Mouse (Mus musculus): ENCODE data around the gene Igtp. TPM values are rescaled to one million over a fixed set of nuclear protein-coding genes. Genes with fewer than 3 reads are reported as not detected.
"Not testable (repeated sequence)": the region's sequence is repeated elsewhere in the genome, so short reads cannot be mapped to it uniquely, and the experiment has no call there.

Gene Igtp
- 10 to 100 TPM in 1 of 2 experiments, 1 to 10 TPM in 1; 6.7 to 13.8 TPM for total RNA-seq (2021)
- long read RNA-seq, experiment 1, transcript Igtp-201 (3 exons, 2,022 nt): major isoform, 13 of 16 reads
- long read RNA-seq, experiment 1, partial matches to known transcripts: 0 of 16 reads
- long read RNA-seq, experiment 1, other reads (novel, unspliced or antisense): 0 of 16 reads
- long read RNA-seq, experiment 2, transcript Igtp-201 (3 exons, 2,022 nt): major isoform, 12 of 12 reads
- long read RNA-seq, experiment 2, partial matches to known transcripts: 0 of 12 reads
- long read RNA-seq, experiment 2, other reads (novel, unspliced or antisense): 0 of 12 reads

DNA sequence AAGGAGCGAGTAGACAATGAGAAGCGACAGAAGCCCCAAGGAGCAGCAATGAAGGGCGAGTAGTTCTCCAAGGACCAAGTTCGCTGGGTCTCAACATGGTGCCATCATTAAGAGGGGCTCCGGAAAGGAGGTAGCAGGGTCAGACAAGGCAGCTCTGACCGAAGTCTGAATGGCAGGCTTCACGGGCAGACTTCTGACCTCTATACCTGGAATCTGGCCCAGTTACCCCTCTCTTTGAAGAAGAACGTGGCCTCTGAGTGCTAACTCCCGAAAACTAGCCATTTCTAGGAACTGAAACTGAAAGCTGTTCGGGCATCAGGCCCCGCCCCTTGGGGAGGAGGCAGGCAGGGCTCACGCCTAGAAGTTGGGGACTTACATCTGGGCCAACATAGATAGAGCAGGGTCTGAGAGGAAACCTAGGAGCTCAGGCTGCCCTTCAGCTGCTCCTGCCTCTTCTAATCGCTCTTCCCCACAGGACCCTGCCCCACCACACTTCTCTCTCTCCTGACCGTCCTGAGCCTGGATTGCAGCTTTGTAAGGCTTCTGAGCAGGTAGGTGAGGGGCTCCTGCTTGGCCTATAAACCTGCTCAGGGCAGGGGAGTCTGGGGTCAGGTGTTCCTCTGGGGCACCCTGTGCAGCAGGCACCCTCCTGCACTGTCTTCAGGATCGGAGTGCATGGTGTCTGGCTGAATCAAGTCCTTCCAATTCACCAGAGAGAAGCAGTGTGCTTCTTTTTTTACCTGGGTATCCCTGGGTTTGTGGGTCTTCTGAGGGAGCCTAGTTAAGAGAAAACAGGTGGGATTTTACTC is at the start of gene Igtp, which contains the start of gene Irgm2:
Gene Igtp (plus strand): TSS at position 328 of the 809 bp plus-strand sequence.
Gene Irgm2 (plus strand): TSS at position 390 of the 809 bp plus-strand sequence.
- DNase-seq (ENCODE audit: low spot score): peak; percentile 84

DNA sequence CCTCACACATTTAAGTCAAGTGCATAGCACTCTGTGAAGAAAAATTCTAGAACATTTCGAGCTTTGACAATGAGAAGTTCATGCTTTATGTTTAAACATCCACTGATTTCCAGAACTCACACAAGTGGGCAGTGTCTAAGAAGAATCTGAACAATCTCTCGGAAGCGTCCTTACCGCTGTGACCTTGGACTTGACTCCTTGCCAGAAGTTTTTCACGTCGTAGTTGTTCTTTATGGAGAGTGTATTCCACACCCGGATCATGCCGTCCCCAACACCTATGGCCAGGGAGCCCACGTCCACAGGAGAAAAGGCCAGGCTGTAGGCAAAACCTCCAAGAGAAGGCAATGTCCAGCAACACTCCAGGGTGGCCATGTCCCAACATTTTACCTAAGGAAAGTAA is 43.9 kb upstream of the Igtp start:
- DNase-seq (ENCODE audit: low spot score): no peak

DNA sequence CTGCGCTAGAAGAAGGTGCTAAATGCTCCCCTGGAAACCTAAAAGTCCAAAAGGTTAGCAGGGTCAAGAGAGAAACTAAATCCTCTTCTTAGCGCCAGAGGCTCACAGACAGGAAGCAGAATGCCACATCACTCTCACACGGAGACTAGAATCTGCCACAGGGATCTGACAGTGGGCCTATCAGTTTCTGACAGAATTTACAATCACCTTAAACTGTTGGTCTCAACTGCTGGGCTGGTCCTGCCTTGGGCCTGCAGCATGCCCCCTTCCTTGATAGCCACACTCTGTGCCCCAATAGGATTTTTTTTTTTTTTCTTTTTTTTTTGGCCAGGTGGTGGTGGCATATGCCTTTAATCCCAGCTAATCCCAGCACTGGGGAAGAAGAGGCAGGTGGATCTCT is 42.5 kb upstream of the Igtp start:
- no peak for DNase-seq (ENCODE audit: low spot score)

DNA sequence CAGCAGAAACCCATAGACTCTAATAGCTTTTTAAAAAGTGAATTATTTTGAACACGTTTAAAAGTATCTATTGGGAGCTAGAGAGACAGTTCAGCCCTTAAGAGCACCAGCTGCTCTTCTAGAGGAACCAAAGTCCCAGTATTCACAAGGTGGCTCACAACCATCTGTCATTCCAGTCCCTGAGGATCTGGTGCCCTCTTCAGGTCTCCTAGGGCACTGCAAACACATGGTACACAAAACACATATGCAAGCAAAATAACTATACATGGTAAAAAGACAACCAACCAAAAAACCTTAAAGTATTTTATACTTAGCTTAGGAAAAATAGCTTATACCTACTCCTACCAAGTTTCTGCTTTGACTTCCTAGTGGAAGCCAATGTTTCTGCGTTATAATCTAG is 34.3 kb upstream of the Igtp start:
- DNase-seq (ENCODE audit: low spot score): no peak

- no peak for DNase-seq (ENCODE audit: low spot score)
Observed at GRCm38 (mm10) chr11:58167822-58168166, 31.6 kb upstream of the Igtp start.

DNA sequence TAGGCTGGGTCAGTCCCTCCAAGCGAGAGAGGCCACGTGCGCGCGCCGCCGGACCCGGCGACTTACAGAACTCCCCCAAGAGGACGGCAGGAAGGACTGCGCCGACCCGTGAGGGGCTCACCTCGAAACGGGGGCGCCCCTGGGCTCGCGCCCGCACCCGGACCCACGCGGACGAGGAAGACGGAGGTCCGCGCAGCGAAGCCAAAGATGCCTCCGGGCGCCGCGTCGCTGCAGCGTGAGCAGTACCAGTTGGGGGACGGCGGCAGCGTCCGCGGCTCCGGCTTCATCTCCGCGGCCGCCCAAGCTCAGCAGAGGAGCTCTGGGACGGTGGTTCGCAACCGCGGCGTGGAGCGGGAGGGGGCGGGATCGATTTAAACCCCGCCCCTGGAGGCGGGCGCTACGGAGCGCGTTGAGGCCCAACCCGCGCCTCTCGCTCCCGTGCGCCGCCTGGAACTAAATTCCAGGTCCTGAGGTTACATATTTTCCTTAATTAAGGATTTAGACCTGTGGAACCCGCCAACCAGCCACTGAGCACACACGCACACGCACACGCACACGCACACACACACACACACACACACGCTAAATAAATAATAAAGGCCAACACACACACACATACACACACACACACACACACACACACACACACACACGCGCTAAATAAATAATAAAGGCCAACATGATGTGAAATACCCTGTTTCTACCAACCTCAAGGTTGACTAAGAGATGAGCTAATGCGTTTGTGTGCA is 31.0 kb upstream of the Igtp start, which contains the start of gene Gemin5:
Gene Gemin5 (minus strand): TSS at position 373 of the 749 bp plus-strand sequence.
- DNase-seq (ENCODE audit: low spot score): peak; percentile 79

- no peak for DNase-seq (ENCODE audit: low spot score)
Observed at GRCm38 (mm10) chr11:58169666-58170065, 29.7 kb upstream of the Igtp start.

DNA sequence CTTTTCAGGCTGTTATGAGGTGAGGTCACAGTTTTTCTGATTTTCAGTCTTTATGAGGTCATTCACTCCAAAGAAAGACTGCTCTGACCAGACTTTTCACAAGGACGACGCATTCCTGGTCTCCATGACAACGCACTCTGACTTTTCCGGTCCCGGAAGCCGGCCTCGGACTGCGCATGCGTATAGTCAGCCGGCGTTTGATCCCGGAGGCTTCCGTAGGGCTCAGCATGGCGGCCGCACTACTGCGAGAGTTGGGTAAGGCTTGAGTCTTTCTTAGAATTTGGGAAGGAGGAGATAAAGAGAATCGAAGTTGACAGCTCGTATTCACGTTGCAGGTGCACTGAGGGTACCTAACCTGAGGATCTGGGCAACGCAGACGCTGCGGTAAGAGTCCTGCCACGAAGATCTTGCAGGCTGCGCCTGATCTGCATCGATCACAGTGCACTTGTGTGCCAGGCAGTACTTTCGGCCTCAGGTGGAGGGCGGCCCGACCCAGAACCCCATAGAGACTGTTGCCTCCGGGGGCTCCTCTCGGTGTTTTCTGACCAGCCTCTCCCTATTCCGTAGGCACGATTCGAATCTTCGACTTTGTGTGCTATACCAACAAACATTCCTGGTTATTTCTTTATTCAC is 27.8 kb upstream of the Igtp start, which contains the start of gene Mrpl22:
Gene Mrpl22 (plus strand): TSS at position 203 of the 633 bp plus-strand sequence.
- peak; percentile 95 for DNase-seq (ENCODE audit: low spot score)

GRCm38 (mm10) chr11:58179563-58179962 is 19.8 kb upstream of the Igtp start:
- DNase-seq (ENCODE audit: low spot score): peak; percentile 88

- not testable (repeated sequence) for DNase-seq (ENCODE audit: low spot score)
Observed at GRCm38 (mm10) chr11:58179986-58180385, 19.4 kb upstream of the Igtp start.

DNA sequence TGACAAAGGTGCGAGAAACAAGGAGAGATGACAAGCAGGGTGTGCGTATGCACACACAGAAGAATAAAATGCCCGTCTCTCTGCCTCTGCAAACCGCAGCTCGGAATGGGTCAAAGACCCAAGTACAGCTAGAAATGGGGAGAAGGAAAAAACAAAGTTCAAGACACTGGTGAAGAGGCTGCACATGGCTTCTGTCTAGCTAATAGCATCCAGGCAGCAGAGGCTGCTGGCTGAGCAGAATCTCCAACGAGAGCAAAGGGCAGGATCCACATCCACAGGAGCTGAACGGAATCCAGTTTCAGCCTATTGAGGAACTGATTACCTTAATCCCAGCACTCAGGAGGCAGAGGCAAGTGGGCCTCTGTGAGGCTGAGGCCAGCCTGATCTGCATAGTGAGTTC is 18.6 kb upstream of the Igtp start:
- no peak for DNase-seq (ENCODE audit: low spot score)

DNA sequence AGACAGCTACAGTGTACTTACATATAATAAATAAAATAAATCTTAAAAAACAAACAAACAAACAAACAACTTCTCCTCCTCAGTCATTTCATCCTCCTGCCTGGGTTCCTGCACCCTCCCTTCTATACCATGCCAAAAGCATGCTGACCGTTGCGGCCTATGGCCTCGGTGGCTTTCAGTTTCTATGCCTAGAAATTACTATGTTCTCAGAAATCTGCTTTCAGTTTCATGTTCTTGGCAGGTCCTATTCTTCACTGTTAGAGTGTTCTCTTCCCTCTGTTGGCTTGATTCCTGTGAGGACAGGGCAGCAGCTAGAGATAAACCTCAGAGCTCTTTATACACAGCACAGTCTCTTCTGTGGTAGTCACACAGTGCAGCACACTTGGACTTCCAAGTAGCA is 15.8 kb upstream of the Igtp start:
- no peak for DNase-seq (ENCODE audit: low spot score)

GRCm38 (mm10) chr11:58189675-58190074 is 9.7 kb upstream of the Igtp start:
- DNase-seq (ENCODE audit: low spot score): no peak

GRCm38 (mm10) chr11:58193326-58193725 is 6.0 kb upstream of the Igtp start:
- DNase-seq (ENCODE audit: low spot score): peak; percentile 48

DNA sequence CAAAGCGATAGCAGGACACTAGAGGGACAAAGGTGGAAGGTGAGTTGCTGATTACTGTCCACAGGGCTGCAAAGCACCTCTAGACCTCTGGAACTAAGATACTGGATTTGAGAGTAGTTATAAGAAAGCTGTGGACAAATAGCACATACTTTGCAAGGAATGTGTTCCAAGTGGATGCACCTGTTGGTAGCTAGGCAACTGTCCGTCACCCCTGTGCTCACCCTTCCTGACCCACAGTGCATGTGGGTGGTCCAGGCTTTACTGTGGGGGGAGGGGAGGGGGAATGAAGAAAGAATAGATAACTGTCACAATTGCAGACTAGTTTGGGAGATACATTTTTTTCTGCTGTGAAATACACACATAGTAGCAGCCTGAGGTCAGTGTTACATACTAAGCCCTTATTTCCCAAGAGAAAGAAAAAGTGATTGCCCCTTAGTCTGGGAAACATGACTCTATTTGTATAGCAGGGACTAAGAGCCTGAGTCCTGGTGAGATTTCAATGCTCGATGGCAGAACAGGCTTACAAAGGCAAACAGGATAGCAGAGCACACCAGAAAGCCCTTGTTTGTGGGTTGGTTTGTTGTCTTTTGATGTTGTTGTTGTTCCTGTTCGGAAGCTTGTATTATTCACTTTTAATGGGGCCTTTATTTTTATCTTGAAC is 5.4 kb upstream of the Igtp start:
- DNase-seq (ENCODE audit: low spot score): no peak

- DNase-seq (ENCODE audit: low spot score): no peak
Observed at GRCm38 (mm10) chr11:58198663-58199062, 693 bp upstream of the Igtp start.

DNA sequence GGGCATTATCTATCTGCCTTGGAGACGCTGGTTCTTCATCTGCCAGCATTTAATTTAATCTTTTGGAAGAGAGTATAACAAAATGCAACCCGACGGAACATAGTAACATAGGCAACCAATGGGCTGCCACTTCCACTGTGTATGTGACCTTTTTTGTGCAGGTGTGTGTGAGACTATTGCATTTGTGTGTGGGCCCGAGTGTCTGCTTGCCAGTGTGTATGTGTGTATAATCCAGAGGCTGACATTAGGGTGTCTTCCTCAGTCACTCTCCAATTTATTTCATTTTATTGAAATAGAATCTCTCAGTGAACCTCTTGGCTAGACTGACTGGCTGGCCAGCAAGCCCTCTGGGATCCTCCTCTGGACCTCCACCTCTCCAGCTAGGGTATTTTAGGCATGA is 870 bp downstream of the Igtp start:
- no peak for DNase-seq (ENCODE audit: low spot score)

- DNase-seq (ENCODE audit: low spot score): no peak
Observed at GRCm38 (mm10) chr11:58201052-58201451, 1.7 kb downstream of the Igtp start.

GRCm38 (mm10) chr11:58210321-58210886 is 11.0 kb downstream of the Igtp start:
- no peak for DNase-seq (ENCODE audit: low spot score)

- peak; percentile 36 for DNase-seq (ENCODE audit: low spot score)
Observed at GRCm38 (mm10) chr11:58211062-58211681, 11.8 kb downstream of the Igtp start.

Measured in gastrocnemius, adult 18-20 months (tissue).